Mouse (Mus musculus): Measurements from ENCODE around the gene Acaa1a. TPM values are rescaled to one million over a fixed set of nuclear protein-coding genes. Genes with fewer than 3 reads are reported as not detected.

The Acaa1a gene
- total RNA-seq (2021), result 10 to 100 TPM; 66.2 to 66.5 TPM

DNA sequence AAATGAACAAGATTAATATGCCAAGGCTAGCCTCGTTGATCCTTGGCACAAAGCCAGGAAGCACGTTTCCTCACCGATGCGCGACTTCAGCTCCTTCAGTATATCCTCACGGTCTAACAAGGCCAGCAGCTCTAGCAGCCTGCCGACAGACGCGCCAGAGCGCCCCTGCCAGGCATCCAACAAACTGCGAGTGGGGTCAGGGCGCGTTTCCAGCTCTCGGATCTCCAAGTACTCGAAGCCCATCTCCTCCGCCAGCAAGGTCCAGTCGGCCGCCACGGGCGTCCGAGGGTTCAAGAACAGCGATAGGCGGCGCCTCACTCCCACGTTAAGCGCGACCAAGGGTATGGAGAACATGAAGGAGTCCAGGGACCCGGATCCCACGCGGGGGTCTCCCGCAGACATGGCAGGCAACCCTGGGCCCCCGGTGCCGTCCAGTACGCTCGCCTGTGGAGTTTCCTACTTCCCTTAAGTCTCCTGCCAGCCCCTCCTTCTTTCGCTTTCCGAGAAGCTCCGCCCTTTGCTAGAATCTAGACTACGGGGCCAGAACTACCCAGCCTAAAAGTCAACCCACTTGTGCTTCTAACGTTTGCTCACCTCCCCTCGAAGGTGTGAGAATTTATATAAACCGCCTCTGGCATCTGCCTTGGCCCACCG is at the start of gene Acaa1a:
TSS of gene Acaa1a (plus strand) at position 119 of the 654 bp plus-strand sequence.
- intact Hi-C loops (cut with DNase I), result no loop called here

DNA sequence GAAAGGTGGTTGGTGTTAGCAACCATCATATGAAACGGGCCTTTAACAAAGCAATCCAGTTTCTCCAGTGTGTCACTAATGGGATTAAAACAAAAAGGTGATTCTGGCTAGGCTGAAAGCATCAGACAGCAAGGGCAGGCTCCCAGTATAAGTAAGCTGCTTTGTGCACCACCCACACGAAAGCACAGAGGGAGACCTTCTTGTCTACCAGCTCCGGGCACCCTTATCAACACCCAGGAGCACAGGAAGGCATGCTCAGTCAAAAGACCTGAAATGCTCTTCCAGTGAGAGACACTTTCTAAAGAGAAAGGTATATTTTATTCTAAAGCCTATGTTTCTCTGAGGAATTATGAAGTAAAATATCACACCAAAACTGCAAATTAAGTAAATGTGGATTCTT is 48.7 kb upstream of the Acaa1a start:
- intact Hi-C loops (cut with DNase I), result no loop called here
- DNase-seq (ENCODE audit: extremely low spot score in 1 of 2, low spot score in 2 of 2), result no peak

More for the DNA sequence above, at the start of gene Acaa1a:
- peak; percentile 66 to 81 for DNase-seq (ENCODE audit: extremely low spot score in 1 of 2, low spot score in 2 of 2)

DNA sequence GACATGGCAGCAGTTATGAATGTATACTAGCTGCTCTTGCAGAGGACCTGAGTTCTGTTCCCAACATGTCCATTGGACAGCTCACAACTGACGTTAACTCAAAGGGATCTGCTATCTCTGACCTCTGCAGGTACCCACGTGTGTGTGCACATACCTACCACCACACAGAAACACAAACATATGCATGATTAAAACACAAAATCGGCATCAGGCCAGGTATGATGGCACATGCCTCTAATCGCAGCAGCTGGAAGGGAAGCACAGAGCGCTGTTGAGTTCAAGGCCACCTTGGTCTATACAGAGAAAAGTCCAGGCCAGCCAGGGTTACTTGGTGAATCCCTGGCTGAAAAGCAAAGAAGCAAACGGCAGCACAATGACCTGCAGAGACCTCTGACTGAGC is 41.8 kb upstream of the Acaa1a start:
- intact Hi-C loops (cut with DNase I), result no loop called here

DNA sequence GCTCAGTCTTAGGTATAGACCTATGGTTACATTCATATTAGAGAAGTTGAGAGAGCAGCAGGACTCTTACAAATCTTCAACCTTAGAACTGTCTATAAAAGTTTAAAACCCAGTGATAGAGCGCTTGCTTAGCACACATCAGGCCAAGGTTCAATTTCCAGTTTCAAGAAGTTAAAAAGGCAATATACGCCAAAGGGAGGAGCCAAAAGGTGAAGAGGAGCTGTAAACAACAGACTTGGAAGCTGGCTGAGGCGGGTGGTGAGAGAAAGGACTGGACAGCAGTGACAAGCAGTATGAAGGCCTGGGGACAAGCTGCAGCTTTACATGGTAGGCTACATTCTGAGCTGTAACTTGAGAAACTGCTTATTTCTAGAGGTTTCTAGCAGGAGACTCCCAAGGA is 40.9 kb upstream of the Acaa1a start:
- intact Hi-C loops (cut with DNase I), result no loop called here
- DNase-seq (ENCODE audit: extremely low spot score in 1 of 2, low spot score in 2 of 2), result no peak

More for the DNA sequence above, 41.8 kb upstream of the Acaa1a start:
- no peak for DNase-seq (ENCODE audit: extremely low spot score in 1 of 2, low spot score in 2 of 2)

DNA sequence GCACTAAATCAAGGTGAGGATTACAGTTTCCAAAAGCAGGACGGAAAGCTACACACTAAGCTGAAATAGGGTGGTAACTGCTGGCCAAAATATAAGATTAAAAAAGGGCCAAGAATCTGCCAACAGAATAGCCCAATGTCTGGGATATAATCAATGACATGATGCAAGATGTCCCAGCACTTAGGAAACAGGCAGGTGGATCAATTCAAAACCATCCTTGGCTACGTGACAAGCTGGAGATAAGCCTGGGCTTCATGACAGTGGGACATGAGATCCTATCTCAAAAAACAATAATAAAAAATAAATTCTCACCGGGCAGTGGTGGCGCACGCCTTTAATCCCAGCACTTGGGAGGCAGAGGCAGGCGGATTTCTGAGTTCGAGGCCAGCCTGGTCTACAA is 33.6 kb upstream of the Acaa1a start:
- DNase-seq (ENCODE audit: extremely low spot score in 1 of 2, low spot score in 2 of 2), result no peak
- intact Hi-C loops (cut with DNase I), result no loop called here

DNA sequence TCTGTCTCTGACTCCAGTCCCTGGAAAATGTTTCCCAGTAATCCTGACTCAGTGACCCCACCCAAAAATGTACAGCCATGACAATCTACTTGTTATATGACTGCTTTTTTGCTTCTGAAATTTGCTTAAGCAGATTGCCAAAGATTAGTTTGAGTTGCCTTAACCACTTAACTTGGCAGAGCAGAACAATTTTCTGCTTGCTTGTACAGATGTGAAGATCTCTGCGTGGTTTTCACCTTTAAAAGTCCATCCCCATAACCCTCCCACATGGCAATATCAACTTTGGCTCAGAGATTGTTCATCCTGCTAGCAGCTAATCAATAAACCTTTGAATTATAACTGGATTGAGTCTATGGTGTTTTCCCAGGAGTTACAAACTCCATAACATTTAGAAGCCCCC is 30.4 kb upstream of the Acaa1a start:
- no peak for DNase-seq (ENCODE audit: extremely low spot score in 1 of 2, low spot score in 2 of 2)
- intact Hi-C loops (cut with DNase I), result no loop called here

DNA sequence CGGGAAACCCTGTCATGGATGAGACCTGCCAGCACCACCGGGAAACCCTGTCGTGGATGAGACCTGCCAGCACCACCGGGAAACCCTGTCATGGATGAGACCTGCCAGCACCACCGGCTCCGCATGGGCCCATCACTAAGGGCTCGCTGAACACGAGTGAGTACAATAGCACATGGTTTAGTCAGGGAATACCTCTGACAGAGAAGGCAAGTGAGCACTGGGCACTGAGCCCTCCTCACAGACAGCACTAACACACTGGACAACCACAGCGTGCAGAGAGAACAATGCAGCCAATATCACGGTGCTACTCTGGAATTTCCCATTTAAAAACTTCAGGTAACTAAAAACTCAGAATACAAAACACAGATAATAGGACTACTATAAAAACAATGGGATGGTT is 26.4 kb upstream of the Acaa1a start:
- no peak for DNase-seq (ENCODE audit: extremely low spot score in 1 of 2, low spot score in 2 of 2)
- intact Hi-C loops (cut with DNase I), result no loop called here

DNA sequence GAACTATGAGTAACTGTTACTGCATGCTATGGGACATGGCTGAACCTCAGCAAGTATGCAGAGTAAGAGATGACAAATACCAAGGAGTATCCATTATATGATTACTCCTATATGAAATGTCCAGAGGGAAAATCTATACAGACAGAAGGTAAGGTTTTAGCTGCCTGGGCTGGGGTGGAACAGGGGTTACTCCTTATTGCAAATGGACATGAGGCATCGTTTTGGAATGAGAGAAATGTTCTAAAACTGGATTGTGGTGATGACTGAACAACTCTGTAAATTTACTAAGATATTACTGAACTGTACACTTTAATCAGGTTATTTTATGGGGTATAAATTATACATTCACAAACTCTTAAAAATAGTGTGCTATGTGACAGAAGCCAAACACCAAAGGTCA is 20.6 kb upstream of the Acaa1a start:
- intact Hi-C loops (cut with DNase I), result no loop called here
- no peak for DNase-seq (ENCODE audit: extremely low spot score in 1 of 2, low spot score in 2 of 2)

GRCm38 (mm10) chr9:119320446-119320845 is 19.0 kb upstream of the Acaa1a start:
- DNase-seq (ENCODE audit: extremely low spot score in 1 of 2, low spot score in 2 of 2), result no peak
- intact Hi-C loops (cut with DNase I), result no loop called here

- DNase-seq (ENCODE audit: extremely low spot score in 1 of 2, low spot score in 2 of 2), result no peak
- intact Hi-C loops (cut with DNase I), result no loop called here
Measured at GRCm38 (mm10) chr9:119320946-119321345, 18.5 kb upstream of the Acaa1a start.

- intact Hi-C loops (cut with DNase I), result no loop called here
- DNase-seq (ENCODE audit: extremely low spot score in 1 of 2, low spot score in 2 of 2), result no peak
Measured at GRCm38 (mm10) chr9:119321392-119322229, 17.9 kb upstream of the Acaa1a start.

DNA sequence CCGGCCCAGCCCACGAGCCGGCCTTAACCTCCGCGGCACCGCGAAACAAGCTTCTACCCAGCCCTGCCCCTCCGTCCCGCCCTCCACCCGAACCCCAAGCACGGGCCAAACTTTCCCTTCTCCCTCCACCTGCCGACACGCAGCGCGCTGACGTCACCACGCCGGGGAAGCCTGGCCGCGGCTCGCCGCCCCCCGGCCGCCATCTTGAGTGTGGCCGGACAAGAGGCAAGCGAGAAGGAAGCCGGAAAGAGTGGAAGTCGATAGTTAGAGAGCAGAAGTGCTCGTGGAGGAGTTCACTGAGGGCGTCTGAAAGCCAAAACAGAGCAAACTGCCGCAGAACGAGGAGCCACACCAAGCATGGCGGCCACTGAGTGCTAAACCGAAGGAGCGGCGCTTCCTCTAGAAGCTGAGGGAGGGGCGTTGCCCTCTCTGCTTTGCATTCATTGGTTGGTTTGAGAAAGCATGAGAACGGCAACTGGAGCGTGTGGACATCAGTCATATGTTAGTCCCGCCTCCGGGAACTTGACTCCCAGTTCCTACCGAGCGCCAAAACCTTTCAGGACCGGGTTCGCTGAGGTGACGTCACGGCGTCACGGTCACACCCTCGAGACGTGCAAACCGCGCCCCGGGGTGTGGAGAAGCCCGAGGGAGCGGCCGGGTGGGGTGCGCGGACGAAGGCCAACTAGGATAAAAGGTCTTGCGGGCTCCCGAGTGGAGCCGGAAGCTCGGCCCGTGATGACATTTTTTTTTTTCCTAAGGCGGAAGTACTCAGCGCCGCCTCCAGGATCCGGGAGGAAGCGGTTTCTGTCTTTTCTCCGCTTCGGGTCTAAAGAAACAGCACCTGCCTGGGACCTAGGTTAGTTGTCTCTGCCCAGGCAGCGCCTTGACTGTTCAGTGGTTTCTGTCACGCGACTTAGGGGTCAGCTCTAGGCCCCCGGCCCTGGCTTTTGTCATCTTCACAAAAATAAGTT is 16.9 kb upstream of the Acaa1a start, which contains the start of gene Oxsr1:
TSS of gene Oxsr1 (minus strand) at position 139 of the 971 bp plus-strand sequence.
- intact Hi-C loops (cut with DNase I), result no loop called here
- DNase-seq (ENCODE audit: extremely low spot score in 1 of 2, low spot score in 2 of 2), result peak; percentile 98 to 99

DNA sequence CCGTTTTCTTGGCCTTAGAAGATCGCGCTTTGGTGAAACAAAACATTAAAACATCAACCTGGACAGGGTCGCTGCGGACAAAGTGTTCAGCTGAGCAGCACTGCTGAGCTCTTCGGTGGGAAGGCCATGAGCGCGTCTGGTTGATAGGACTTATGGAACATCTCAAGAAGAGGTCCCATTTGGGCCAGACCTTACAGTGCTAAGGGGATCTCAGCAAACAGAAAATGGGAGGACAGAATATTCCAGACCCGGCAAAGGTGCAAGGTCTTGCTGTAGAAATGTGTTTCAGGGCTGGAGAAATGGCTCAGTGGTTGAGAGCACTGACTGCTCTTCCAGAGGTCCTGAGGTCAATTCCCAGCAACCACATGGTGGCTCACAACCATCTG is 16.2 kb upstream of the Acaa1a start:
- intact Hi-C loops (cut with DNase I), result no loop called here

GRCm38 (mm10) chr9:119324130-119324529 is 15.3 kb upstream of the Acaa1a start:
- intact Hi-C loops (cut with DNase I), result no loop called here

More for the DNA sequence above, 16.2 kb upstream of the Acaa1a start:
- no peak for DNase-seq (ENCODE audit: extremely low spot score in 1 of 2, low spot score in 2 of 2)

DNA sequence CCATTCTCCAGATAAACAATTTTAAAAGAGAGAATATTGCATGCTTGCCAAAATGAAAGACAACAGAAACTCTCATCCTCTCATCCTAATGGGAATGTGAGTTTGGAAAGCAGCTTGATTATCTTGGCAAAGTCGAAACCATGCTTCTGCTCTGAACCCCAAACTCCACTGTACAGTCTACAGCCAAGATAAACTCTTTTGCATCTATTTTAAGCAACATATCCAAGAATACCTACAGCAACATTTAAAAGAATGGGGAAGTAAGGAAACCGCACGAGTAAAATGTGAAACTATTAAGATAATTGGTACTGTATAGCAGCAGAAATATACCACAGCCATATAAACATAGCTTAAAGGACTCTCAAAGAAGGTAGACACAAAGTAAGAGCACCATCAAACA is 11.0 kb upstream of the Acaa1a start:
- intact Hi-C loops (cut with DNase I), result no loop called here
- DNase-seq (ENCODE audit: extremely low spot score in 1 of 2, low spot score in 2 of 2), result no peak

More at GRCm38 (mm10) chr9:119324130-119324529, 15.3 kb upstream of the Acaa1a start:
- no peak for DNase-seq (ENCODE audit: extremely low spot score in 1 of 2, low spot score in 2 of 2)

DNA sequence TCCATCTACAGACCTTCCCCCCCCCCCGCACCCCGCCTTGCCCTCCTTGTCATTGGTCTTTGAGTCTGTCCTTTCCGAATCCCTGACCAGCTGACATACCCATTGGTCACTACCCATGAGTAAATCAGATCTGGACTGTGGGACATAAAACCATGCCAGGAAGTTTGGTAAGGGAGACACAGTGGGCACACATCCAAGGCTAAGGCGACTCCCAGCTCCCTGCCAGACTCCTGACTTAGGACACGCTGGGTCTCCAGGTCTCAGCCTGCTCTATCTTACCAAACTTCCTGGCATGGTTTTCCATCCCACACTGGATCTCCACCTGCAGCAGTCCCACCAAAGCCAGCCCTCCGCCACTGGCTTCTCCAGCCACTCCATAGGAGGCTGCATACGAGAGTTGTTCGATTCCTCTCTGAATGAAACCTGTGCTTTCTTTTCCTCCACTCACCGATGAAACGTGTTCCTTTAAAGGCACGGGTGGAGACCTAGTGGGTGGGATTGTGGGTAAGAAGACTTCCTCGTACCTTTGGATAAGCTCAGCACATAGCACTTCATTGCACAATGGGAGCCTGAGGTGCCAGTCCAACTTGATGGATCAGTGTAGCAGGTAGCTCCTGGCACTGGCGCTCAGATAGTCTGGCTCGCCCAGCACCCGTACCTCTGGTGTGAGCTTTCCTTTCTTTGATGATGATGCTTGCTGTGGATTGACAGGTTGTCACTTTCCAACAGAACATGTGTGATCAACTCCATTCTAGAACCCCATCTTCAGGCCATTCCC is 9.1 kb upstream of the Acaa1a start:
- intact Hi-C loops (cut with DNase I), result no loop called here
- no peak for DNase-seq (ENCODE audit: extremely low spot score in 1 of 2, low spot score in 2 of 2)

DNA sequence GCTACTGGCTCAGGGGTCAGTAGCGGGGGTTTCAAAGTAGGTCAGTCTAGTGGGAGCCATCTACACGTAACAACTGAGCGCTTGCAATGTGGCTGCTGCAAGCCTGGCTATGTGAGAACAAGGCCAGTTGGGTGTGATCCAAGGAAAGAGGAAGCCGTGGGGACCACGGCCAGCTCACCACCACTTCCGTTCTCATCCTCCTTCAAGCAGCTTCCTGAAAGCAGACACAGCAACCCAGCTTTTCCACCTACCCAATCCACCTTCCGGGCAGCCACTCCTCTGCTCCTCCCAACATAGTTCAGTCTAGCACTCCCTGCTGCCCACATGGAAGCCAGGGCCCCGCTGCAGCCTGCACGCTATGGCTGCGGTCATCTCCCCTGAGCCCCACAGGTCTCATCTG is 5.2 kb upstream of the Acaa1a start:
- intact Hi-C loops (cut with DNase I), result no loop called here

GRCm38 (mm10) chr9:119334834-119335233 is 4.6 kb upstream of the Acaa1a start:
- DNase-seq (ENCODE audit: extremely low spot score in 1 of 2, low spot score in 2 of 2), result no peak
- intact Hi-C loops (cut with DNase I), result no loop called here

More for the DNA sequence above, 5.2 kb upstream of the Acaa1a start:
- peak in 1 of 2 experiments; percentile 65 for DNase-seq (ENCODE audit: extremely low spot score in 1 of 2, low spot score in 2 of 2)

All from left cerebral cortex, postnatal 10 days (tissue).